Mouse (Mus musculus): ENCODE data around the gene Ceacam10.

GRCm38 (mm10) chr7:24750695-24751094 lies 26.3 kb upstream of the Ceacam10 start:
- TF ChIP-seq POLR2A (IDR thresholded peaks at IDR 0.05; ENCODE audit: control insufficient read depth in 1 of 2, insufficient read depth in 1 of 2, low read depth in 1 of 2, low read length in 2 of 2, poor library complexity in 1 of 2) = no peak
- TF ChIP-seq RCOR1 (IDR thresholded peaks at IDR 0.05; ENCODE audit: low read depth, low read length) = no peak
- no peak for TF ChIP-seq CTCF (IDR thresholded peaks at IDR 0.05 in 2 of 3, conservative IDR thresholded peaks at IDR 0.05 in 1 of 3; ENCODE audit: control insufficient read depth in 1 of 3, insufficient read depth in 1 of 3, low read depth in 2 of 3, low read length in 3 of 3, poor library complexity in 1 of 3, severe bottlenecking in 1 of 3)
- no peak for TF ChIP-seq MYC (IDR thresholded peaks at IDR 0.05; ENCODE audit: low read depth, low read length)
- TF ChIP-seq TAL1 (IDR thresholded peaks at IDR 0.05; ENCODE audit: low read length) = no peak
- no peak for TF ChIP-seq MAX (IDR thresholded peaks at IDR 0.05; ENCODE audit: low read length)
